23 mouse cellular contexts compared by ENCODE assay signal in the genomic region with DNA sequence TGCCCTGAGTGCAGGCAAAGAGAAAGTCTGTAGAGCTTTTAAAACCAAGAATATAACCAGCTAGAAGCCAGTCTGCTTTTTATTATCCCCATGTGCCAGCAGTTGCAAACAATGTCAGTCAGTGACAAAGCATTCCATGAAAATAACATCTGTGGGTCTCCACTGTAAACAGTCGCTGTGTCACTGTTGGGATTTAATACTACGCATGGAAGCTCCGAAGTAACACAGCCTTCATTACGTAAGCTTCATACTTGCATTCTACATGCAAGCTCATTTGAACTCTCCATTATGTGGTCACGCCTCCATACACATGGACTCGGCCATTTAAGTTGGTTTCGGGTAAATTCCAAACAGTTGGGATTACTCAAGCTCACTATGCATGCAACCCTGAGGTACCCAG.
DNase-seq lines count a peak whose midpoint lies in the region; ATAC-seq and TF ChIP-seq lines count a peak whose summit lies in the region.
"Had no signal": no experiment of that assay in that cellular context is flagged by ENCODE, and none has a peak within 500 bp of the region (broad histone marks: within the 10 kb centered on the region; RNA-seq: fewer than 3 reads in every experiment).

No protein-coding gene starts in this region.

- H3K4me2 ChIP-seq in lung, embryonic 14.5 days, result no peak overlapping the region
- H3K4me2 ChIP-seq in lung, postnatal 0 days (replicated peaks; ENCODE audit: low read depth, low read length), result no peak overlapping the region
- peak overlapping the region; percentile 5; the same call in 1 of the 2 replicates for H3K4me2 ChIP-seq in neural tube, embryonic 15.5 days
- 0 out of 2 replicates have a peak overlapping the region, but pooled peaks have one; percentile 15 for H3K4me2 ChIP-seq in embryonic facial prominence, embryonic 15.5 days (replicated peaks)
- H3K4me2 ChIP-seq: embryonic facial prominence, embryonic 12.5 days; forebrain, embryonic 12.5 days; forebrain, embryonic 15.5 days; heart, embryonic 13.5 days; hindbrain, embryonic 12.5 days; hindbrain, embryonic 15.5 days had no signal

- H3K9ac ChIP-seq in lung, embryonic 14.5 days, result no peak overlapping the region
- no peak overlapping the region for H3K9ac ChIP-seq in lung, postnatal 0 days (replicated peaks; ENCODE audit: low read depth)
- H3K9ac ChIP-seq in neural tube, embryonic 15.5 days (replicated peaks), result no peak overlapping the region
- no peak overlapping the region for H3K9ac ChIP-seq in embryonic facial prominence, embryonic 15.5 days
- H3K9ac ChIP-seq: embryonic facial prominence, embryonic 12.5 days; forebrain, embryonic 12.5 days; forebrain, embryonic 15.5 days; heart, embryonic 13.5 days; hindbrain, embryonic 12.5 days; hindbrain, embryonic 15.5 days had no signal

- H3K36me3 ChIP-seq in lung, embryonic 14.5 days (ENCODE audit: insufficient read depth), result no peaks in the 10 kb centered on the region
- no peaks in the 10 kb centered on the region for H3K36me3 ChIP-seq in lung, postnatal 0 days (ENCODE audit: insufficient read depth, low read length)
- no peaks in the 10 kb centered on the region for H3K36me3 ChIP-seq in neural tube, embryonic 15.5 days
- H3K36me3 ChIP-seq in embryonic facial prominence, embryonic 15.5 days, result no peaks in the 10 kb centered on the region
- H3K36me3 ChIP-seq: embryonic facial prominence, embryonic 12.5 days; forebrain, embryonic 12.5 days; forebrain, embryonic 15.5 days; heart, embryonic 10.5 days; heart, embryonic 13.5 days; hindbrain, embryonic 12.5 days; hindbrain, embryonic 15.5 days had no signal

- H3K4me1 ChIP-seq in lung, embryonic 14.5 days (ENCODE audit: insufficient read depth), result no peaks in the 10 kb centered on the region
- H3K4me1 ChIP-seq in lung, postnatal 0 days (ENCODE audit: insufficient read depth, low read depth, low read length), result no peaks in the 10 kb centered on the region
- H3K4me1 ChIP-seq in neural tube, embryonic 15.5 days, result peaks cover 7% of the 10 kb centered on the region; the same call in 1 of the 2 replicates
- H3K4me1 ChIP-seq in embryonic facial prominence, embryonic 15.5 days, result peaks cover 8% of the 10 kb centered on the region; the same call in 1 of the 2 replicates
- H3K4me1 ChIP-seq: embryonic facial prominence, embryonic 12.5 days; forebrain, embryonic 12.5 days; hindbrain, embryonic 12.5 days; hindbrain, embryonic 15.5 days had no signal

- TF ChIP-seq CTCF in lung, embryonic 14.5 days (IDR thresholded peaks at IDR 0.05; ENCODE audit: low read depth), result no peak
- TF ChIP-seq CTCF in lung, postnatal 0 days (IDR thresholded peaks at IDR 0.05), result no peak

- DNase-seq in lung, embryonic 14.5 days, result peak; percentile 12
- DNase-seq in lung, postnatal 0 days (ENCODE audit: low spot score), result no peak
- no peak for DNase-seq in neural tube, embryonic 10.5 days (ENCODE audit: extremely low spot score, low spot score)
- DNase-seq in cerebellum, postnatal 4 days (ENCODE audit: low spot score in 2 of 2), result no peak
- DNase-seq: adrenal gland, adult 8-10 months; adrenal gland, postnatal 25 days; cerebellum, adult 11-12 months; cerebellum, adult 8-10 months; cerebellum, postnatal 10 days; cerebellum, postnatal 36 days; gastrocnemius, postnatal 25 days; heart, adult 2 months had no signal

- WGBS in lung, embryonic 14.5 days, result 72% methylated on average over 7 of the region's 7 CpGs
- 65% methylated on average over 7 of the region's 7 CpGs for WGBS in lung, postnatal 0 days
- 64% methylated on average over 7 of the region's 7 CpGs for WGBS in neural tube, embryonic 15.5 days
- 48% methylated on average over 7 of the region's 7 CpGs for WGBS in embryonic facial prominence, embryonic 15.5 days

- H3K27me3 ChIP-seq in lung, embryonic 14.5 days (ENCODE audit: insufficient read depth, low read length), result no peaks in the 10 kb centered on the region
- H3K27me3 ChIP-seq in lung, postnatal 0 days (replicated peaks; ENCODE audit: insufficient read depth, low read length), result no peaks in the 10 kb centered on the region
- H3K27me3 ChIP-seq in neural tube, embryonic 15.5 days (replicated peaks), result no peaks in the 10 kb centered on the region
- no peaks in the 10 kb centered on the region for H3K27me3 ChIP-seq in embryonic facial prominence, embryonic 15.5 days
- H3K27me3 ChIP-seq: embryonic facial prominence, embryonic 12.5 days; forebrain, embryonic 12.5 days; forebrain, embryonic 15.5 days; heart, embryonic 13.5 days; hindbrain, embryonic 12.5 days; hindbrain, embryonic 15.5 days had no signal

- H3K4me3 ChIP-seq in lung, embryonic 14.5 days (ENCODE audit: low read depth, low read length), result no peak overlapping the region
- H3K4me3 ChIP-seq in lung, postnatal 0 days (ENCODE audit: low read depth, low read length), result no peak overlapping the region
- H3K4me3 ChIP-seq in neural tube, embryonic 15.5 days (replicated peaks), result no peak overlapping the region
- H3K4me3 ChIP-seq in embryonic facial prominence, embryonic 15.5 days (replicated peaks), result no peak overlapping the region
- H3K4me3 ChIP-seq: embryonic facial prominence, embryonic 12.5 days; forebrain, embryonic 12.5 days; forebrain, embryonic 15.5 days; heart, adult 2 months; heart, embryonic 10.5 days; heart, embryonic 13.5 days; hindbrain, embryonic 12.5 days; hindbrain, embryonic 15.5 days had no signal

- H3K9me3 ChIP-seq in lung, embryonic 14.5 days (ENCODE audit: low read depth, low read length), result no peaks in the 10 kb centered on the region
- no peaks in the 10 kb centered on the region for H3K9me3 ChIP-seq in lung, postnatal 0 days (ENCODE audit: low read length)
- no peaks in the 10 kb centered on the region for H3K9me3 ChIP-seq in neural tube, embryonic 15.5 days (replicated peaks)
- no peaks in the 10 kb centered on the region for H3K9me3 ChIP-seq in embryonic facial prominence, embryonic 15.5 days (replicated peaks)
- H3K9me3 ChIP-seq: embryonic facial prominence, embryonic 12.5 days; forebrain, embryonic 12.5 days; forebrain, embryonic 15.5 days; heart, embryonic 10.5 days; heart, embryonic 13.5 days; hindbrain, embryonic 12.5 days; hindbrain, embryonic 15.5 days had no signal

- ATAC-seq in lung, embryonic 14.5 days (ENCODE audit: insufficient read depth), result no peak
- ATAC-seq in lung, postnatal 0 days, result no peak
- ATAC-seq in neural tube, embryonic 15.5 days (ENCODE audit: low FRiP score), result no peak
- ATAC-seq in embryonic facial prominence, embryonic 15.5 days (ENCODE audit: insufficient number of reproducible peaks, low FRiP score, low TSS enrichment, low read depth), result peak; percentile 57; the same call in 1 of the 2 replicates
- ATAC-seq: activated CD4-positive, CD25-positive, alpha-beta regulatory T cell, adult 4 months; CD4-positive, CD25-positive, alpha-beta regulatory T cell, adult 4 months; forebrain, embryonic 15.5 days had no signal

- no peak for TF ChIP-seq EP300 in lung, postnatal 0 days (IDR thresholded peaks at IDR 0.05)

- no peak overlapping the region for H3K27ac ChIP-seq in lung, embryonic 14.5 days (ENCODE audit: low read depth)
- H3K27ac ChIP-seq in lung, postnatal 0 days (ENCODE audit: low read length), result no peak overlapping the region
- no peak overlapping the region for H3K27ac ChIP-seq in neural tube, embryonic 15.5 days (replicated peaks)
- peak overlapping the region; percentile 44 for H3K27ac ChIP-seq in embryonic facial prominence, embryonic 15.5 days (replicated peaks)
- H3K27ac ChIP-seq: embryonic facial prominence, embryonic 12.5 days; forebrain, embryonic 12.5 days; forebrain, embryonic 15.5 days; heart, adult 2 months; heart, embryonic 10.5 days; heart, embryonic 13.5 days; hindbrain, embryonic 12.5 days; hindbrain, embryonic 15.5 days had no signal

Comparison
In these comparisons a context has a peak if more than half of its experiments do, and no peak if none do; other contexts are left out.
1. H3K4me2 ChIP-seq: peak in neural tube, embryonic 15.5 days (single experiment) and embryonic facial prominence, embryonic 15.5 days (single experiment); none in lung, embryonic 14.5 days (single experiment) and lung, postnatal 0 days (single experiment).